In the genomic region with DNA sequence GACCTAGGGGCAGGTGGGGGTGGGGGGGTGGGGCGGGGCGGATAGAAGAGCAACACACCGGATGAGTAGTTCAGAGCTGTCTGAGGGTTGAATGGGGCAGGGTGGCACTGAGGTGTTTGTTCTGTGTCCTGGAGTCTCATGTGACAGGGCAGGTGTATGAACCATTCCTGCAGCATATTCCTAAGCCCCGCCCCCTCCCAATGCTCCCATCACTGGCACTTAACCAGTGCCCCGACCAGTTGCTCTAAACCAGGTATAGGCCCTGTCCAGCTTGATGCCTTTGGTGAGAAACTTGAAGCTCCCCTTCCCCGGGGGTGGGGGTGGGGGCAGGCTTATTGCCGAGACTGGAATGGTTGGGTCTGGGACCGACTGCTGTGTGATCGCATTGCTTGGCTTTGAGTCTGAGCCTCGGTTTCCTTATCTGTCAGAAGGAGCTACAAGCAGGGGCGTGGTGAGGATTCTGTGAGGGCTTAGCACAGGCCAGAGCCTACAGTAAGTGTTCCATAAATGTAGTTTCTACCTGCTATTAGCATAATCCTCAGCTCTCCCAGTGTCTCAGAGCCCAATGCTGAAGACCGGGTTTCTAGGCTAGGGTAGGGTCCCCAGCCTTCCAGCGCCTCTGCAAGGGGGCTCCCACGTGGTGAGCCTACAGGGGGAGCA, we compare ENCODE assay signal across 8 mouse cellular contexts. TPM values are rescaled to one million over a fixed set of nuclear protein-coding genes. Genes with fewer than 3 reads are reported as not detected.
DNase-seq lines count a peak whose midpoint lies in the region; ATAC-seq and TF ChIP-seq lines count a peak whose summit lies in the region.

No protein-coding gene starts in this region.

- H3K36me3 ChIP-seq in heart, embryonic 15.5 days = no peaks in the 10 kb centered on the region
- H3K36me3 ChIP-seq in heart, adult 2 months (ENCODE audit: control insufficient read depth, insufficient read depth, low read length) = no peaks in the 10 kb centered on the region
- no peaks in the 10 kb centered on the region for H3K36me3 ChIP-seq in embryonic facial prominence, embryonic 11.5 days (replicated peaks; ENCODE audit: control insufficient read depth, insufficient read depth, low read depth, low read length)
- no peaks in the 10 kb centered on the region for H3K36me3 ChIP-seq in intestine, embryonic 15.5 days
- H3K36me3 ChIP-seq in midbrain, postnatal 0 days (ENCODE audit: insufficient read depth, low read length) = 0 out of 2 replicates have a peak, but pooled peaks cover 3% of the 10 kb centered on the region

- peaks cover 63% of the 10 kb centered on the region for H3K4me1 ChIP-seq in heart, embryonic 15.5 days (replicated peaks)
- peaks cover 5% of the 10 kb centered on the region for H3K4me1 ChIP-seq in heart, adult 2 months (ENCODE audit: control insufficient read depth, insufficient read depth, low read length)
- H3K4me1 ChIP-seq in embryonic facial prominence, embryonic 11.5 days (ENCODE audit: control insufficient read depth, insufficient read depth, low read length) = peaks cover 38% of the 10 kb centered on the region
- H3K4me1 ChIP-seq in intestine, embryonic 15.5 days (replicated peaks) = peaks cover 66% of the 10 kb centered on the region
- H3K4me1 ChIP-seq in midbrain, postnatal 0 days (ENCODE audit: insufficient read depth, low read length) = peaks cover 43% of the 10 kb centered on the region

- TF ChIP-seq CTCF in heart, adult 2 months (IDR thresholded peaks at IDR 0.05) = no peak
- no peak; the same call in 1 of the 2 replicates for TF ChIP-seq CTCF in midbrain, postnatal 0 days (IDR thresholded peaks at IDR 0.05)

- peak overlapping the region; percentile 71 for H3K4me2 ChIP-seq in heart, embryonic 15.5 days
- H3K4me2 ChIP-seq in embryonic facial prominence, embryonic 11.5 days (ENCODE audit: low read depth, low read length) = peak overlapping the region; percentile 46
- peak overlapping the region; percentile 61 for H3K4me2 ChIP-seq in intestine, embryonic 15.5 days (replicated peaks)
- peak overlapping the region; percentile 87 for H3K4me2 ChIP-seq in midbrain, postnatal 0 days (ENCODE audit: low read depth, low read length, poor library complexity, severe bottlenecking)

- H3K4me3 ChIP-seq in heart, embryonic 15.5 days = peak overlapping the region; percentile 44
- H3K4me3 ChIP-seq in heart, adult 2 months = no peak overlapping the region
- peak overlapping the region; percentile 21 for H3K4me3 ChIP-seq in embryonic facial prominence, embryonic 11.5 days (ENCODE audit: low read depth, low read length)
- peak overlapping the region; percentile 35 for H3K4me3 ChIP-seq in intestine, embryonic 15.5 days (replicated peaks)
- peak overlapping the region; percentile 60 for H3K4me3 ChIP-seq in midbrain, postnatal 0 days (ENCODE audit: low read depth, low read length)

- no peaks in the 10 kb centered on the region for H3K9me3 ChIP-seq in heart, embryonic 15.5 days (replicated peaks)
- H3K9me3 ChIP-seq in embryonic facial prominence, embryonic 11.5 days (replicated peaks; ENCODE audit: control insufficient read depth, low read length) = no peaks in the 10 kb centered on the region
- no peaks in the 10 kb centered on the region for H3K9me3 ChIP-seq in intestine, embryonic 15.5 days
- no peaks in the 10 kb centered on the region for H3K9me3 ChIP-seq in midbrain, postnatal 0 days (ENCODE audit: low read length)

- peaks cover 50% of the 10 kb centered on the region for H3K27me3 ChIP-seq in heart, embryonic 15.5 days
- no peaks in the 10 kb centered on the region for H3K27me3 ChIP-seq in heart, adult 2 months (ENCODE audit: control insufficient read depth, insufficient read depth, low read length)
- peaks cover 24% of the 10 kb centered on the region for H3K27me3 ChIP-seq in embryonic facial prominence, embryonic 11.5 days (ENCODE audit: control insufficient read depth, insufficient read depth, low read length)
- no peaks in the 10 kb centered on the region; the same call in 1 of the 2 replicates for H3K27me3 ChIP-seq in intestine, embryonic 15.5 days (replicated peaks)
- H3K27me3 ChIP-seq in midbrain, postnatal 0 days (ENCODE audit: insufficient read depth, low read length) = no peaks in the 10 kb centered on the region

- no peak overlapping the region for H3K27ac ChIP-seq in heart, embryonic 15.5 days
- H3K27ac ChIP-seq in heart, adult 2 months = no peak overlapping the region
- no peak overlapping the region for H3K27ac ChIP-seq in embryonic facial prominence, embryonic 11.5 days (replicated peaks; ENCODE audit: low read depth, low read length)
- H3K27ac ChIP-seq in intestine, embryonic 15.5 days = peak overlapping the region; percentile 20; the same call in 1 of the 2 replicates
- peak overlapping the region; percentile 70 for H3K27ac ChIP-seq in midbrain, postnatal 0 days (ENCODE audit: low read depth, low read length)

- 0 out of 2 replicates have a peak overlapping the region, but pooled peaks have one; percentile 44 for H3K9ac ChIP-seq in heart, embryonic 15.5 days
- H3K9ac ChIP-seq in heart, adult 2 months (ENCODE audit: low read depth, low read length) = no peak overlapping the region
- 0 out of 2 replicates have a peak overlapping the region, but pooled peaks have one; percentile 33 for H3K9ac ChIP-seq in embryonic facial prominence, embryonic 11.5 days (replicated peaks; ENCODE audit: low read length)
- peak overlapping the region; percentile 30 for H3K9ac ChIP-seq in intestine, embryonic 15.5 days
- peak overlapping the region; percentile 55 for H3K9ac ChIP-seq in midbrain, postnatal 0 days (replicated peaks; ENCODE audit: low read length, poor library complexity, severe bottlenecking)

- ATAC-seq in heart, embryonic 15.5 days (replicated peaks; ENCODE audit: insufficient number of reproducible peaks, insufficient read depth, low FRiP score, low read depth) = no peak
- ATAC-seq in embryonic facial prominence, embryonic 11.5 days (replicated peaks; ENCODE audit: insufficient number of reproducible peaks, low FRiP score, low TSS enrichment, low read depth) = 0 out of 2 replicates have a peak, but pooled peaks have one; percentile 0
- no peak for ATAC-seq in intestine, embryonic 15.5 days
- ATAC-seq in midbrain, postnatal 0 days (ENCODE audit: low FRiP score) = no peak

- H3K79me2 ChIP-seq in heart, adult 2 months (replicated peaks; ENCODE audit: control insufficient read depth, insufficient read depth, low read length) = no peaks in the 10 kb centered on the region

- no peak for DNase-seq in heart, adult 2 months
- DNase-seq in embryonic facial prominence, embryonic 11.5 days (ENCODE audit: low spot score) = no peak
- no peak for DNase-seq in midbrain, postnatal 0 days (ENCODE audit: low spot score)
- no peak for DNase-seq in spleen, postnatal 36 days (ENCODE audit: low spot score in 2 of 2)
- DNase-seq in frontal cortex, postnatal 14 days (ENCODE audit: low spot score in 2 of 2) = no peak
- DNase-seq in heart, postnatal 14 days = no peak

- no peak for TF ChIP-seq POLR2A in heart, adult 2 months (IDR thresholded peaks at IDR 0.05; ENCODE audit: insufficient read depth, low read depth, low read length)

- intact Hi-C loops in heart, adult 2 months (cut with DNase I) = no loop called here
- intact Hi-C loops in heart, postnatal 14 days (cut with DNase I) = no loop called here

- no peak for TF ChIP-seq EP300 in heart, adult 2 months (IDR thresholded peaks at IDR 0.05; ENCODE audit: insufficient read depth, low read depth, low read length)

- WGBS in heart, embryonic 15.5 days = 19% methylated on average over 14 of the region's 14 CpGs
- 21% methylated on average over 14 of the region's 14 CpGs for WGBS in heart, adult 2 months
- under 1% methylated on average over 14 of the region's 14 CpGs for WGBS in embryonic facial prominence, embryonic 11.5 days
- 14% methylated on average over 14 of the region's 14 CpGs for WGBS in intestine, embryonic 15.5 days
- 4% methylated on average over 14 of the region's 14 CpGs for WGBS in midbrain, postnatal 0 days

RNA-seq across cellular contexts. Expression of a gene that starts 3.1 kb away (rescaled TPM):
- 0.74 and 1.6 TPM in 2 replicates for polyA plus RNA-seq in heart, embryonic 15.5 days (2015; fragmentation: Nextera tagmentation; extraction: Ambion mirVana)
- 1 to 10 TPM; 2.1 to 5.0 TPM for total RNA-seq in heart, adult 2 months (2021)
- 2.0 and 2.8 TPM in 2 replicates for polyA plus RNA-seq in heart, adult 2 months (2012; rRNA removed)
- 2.5 and 2.7 TPM in 2 replicates for polyA plus RNA-seq in embryonic facial prominence, embryonic 11.5 days (2014; fragmentation: Nextera tagmentation; extraction: Ambion mirVana)
- polyA plus RNA-seq in intestine, embryonic 15.5 days (2015; fragmentation: Nextera tagmentation; extraction: Ambion mirVana) = 5.1 and 6.2 TPM in 2 replicates
- 5.6 and 10.4 TPM in 2 replicates for total RNA-seq in midbrain, postnatal 0 days (2014; rRNA removed)
- polyA plus RNA-seq in midbrain, postnatal 0 days (2015; fragmentation: Nextera tagmentation; extraction: Ambion mirVana) = 3.5 and 4.2 TPM in 2 replicates
- total RNA-seq in heart, postnatal 14 days (2021) = 1 to 10 TPM; 3.2 to 5.4 TPM

Comparison
In these comparisons a context has a peak if more than half of its experiments do, and no peak if none do; other contexts are left out.
1. H3K27ac ChIP-seq: peak in intestine, embryonic 15.5 days (single experiment) and midbrain, postnatal 0 days (single experiment); none in heart, embryonic 15.5 days (single experiment), heart, adult 2 months (single experiment) and embryonic facial prominence, embryonic 11.5 days (single experiment).
2. Peak in every context shown above with its lines, with median percentiles within 50 percentile points of each other: H3K4me2 ChIP-seq.